Mouse (Mus musculus) heart, embryonic 15.5 days (tissue): ENCODE measurements around the gene Ifitm7. TPM values are rescaled to one million over a fixed set of nuclear protein-coding genes. Genes with fewer than 3 reads are reported as not detected.
"Not testable (repeated sequence)": the region's sequence is repeated elsewhere in the genome, so short reads cannot be mapped to it uniquely, and the experiment has no call there.

Experiments
- ATAC-seq: fragments of 200-750 bp; cut with Nextera tagmentation; replicated peaks from 2 replicates; pipeline ENCODE4 v1.8.0; 2017; ENCODE audit warnings: low read depth, moderate TSS enrichment; ENCODE audit not compliant: insufficient number of reproducible peaks, insufficient read depth, low FRiP score
- H3K27ac ChIP-seq: fragments of 300-500 bp; sonication (generic); 2 replicates; pipeline ENCODE4 v1.5.1; 2015; ENCODE audit warnings: mild to moderate bottlenecking, inconsistent platforms
- H3K27me3 ChIP-seq: fragments of 300-500 bp; sonication (generic); 2 replicates; pipeline ENCODE4 v1.6.1; 2015; ENCODE audit warnings: inconsistent platforms
- H3K36me3 ChIP-seq: fragments of 300-500 bp; sonication (generic); 2 replicates; pipeline ENCODE4 v1.6.1; 2015; ENCODE audit warnings: mild to moderate bottlenecking, inconsistent platforms
- H3K4me1 ChIP-seq: fragments of 300-500 bp; sonication (generic); replicated peaks from 2 replicates; pipeline ENCODE4 v1.6.1; 2015; ENCODE audit warnings: inconsistent platforms
- H3K4me2 ChIP-seq: fragments of 300-500 bp; sonication (generic); 2 replicates; pipeline ENCODE4 v1.6.1; 2015; ENCODE audit warnings: inconsistent platforms, mild to moderate bottlenecking, moderate library complexity
- H3K4me3 ChIP-seq: fragments of 300-500 bp; sonication (generic); 2 replicates; pipeline ENCODE4 v1.5.1; 2015; ENCODE audit warnings: mild to moderate bottlenecking, inconsistent platforms
- H3K9ac ChIP-seq: fragments of 300-500 bp; sonication (generic); 2 replicates; pipeline ENCODE4 v1.6.1; 2015; ENCODE audit warnings: mild to moderate bottlenecking, inconsistent platforms
- H3K9me3 ChIP-seq: fragments of 300-500 bp; sonication (generic); replicated peaks from 2 replicates; pipeline ENCODE4 v1.6.1; 2016; ENCODE audit warnings: inconsistent platforms
- WGBS: fragments of 180-500 bp; shearing (Covaris S2); methylation state at CpG from one replicate; pipeline ENCODE4 v1.1.7; 2015; ENCODE audit warnings: mixed read lengths; 5-methylcytosine and 5-hydroxymethylcytosine counted together
- polyA plus RNA-seq: library from polyadenylated mRNA; unstranded; fragments of >200 nt; fragmentation: Nextera tagmentation; extraction: Ambion mirVana; gene quantifications from 2 replicates; pipeline ENCODE4 v1.2.1, GENCODE M21; 2015

The Ifitm7 gene
- polyA plus RNA-seq, 1 experiment from 2014 or later, result not detected

DNA sequence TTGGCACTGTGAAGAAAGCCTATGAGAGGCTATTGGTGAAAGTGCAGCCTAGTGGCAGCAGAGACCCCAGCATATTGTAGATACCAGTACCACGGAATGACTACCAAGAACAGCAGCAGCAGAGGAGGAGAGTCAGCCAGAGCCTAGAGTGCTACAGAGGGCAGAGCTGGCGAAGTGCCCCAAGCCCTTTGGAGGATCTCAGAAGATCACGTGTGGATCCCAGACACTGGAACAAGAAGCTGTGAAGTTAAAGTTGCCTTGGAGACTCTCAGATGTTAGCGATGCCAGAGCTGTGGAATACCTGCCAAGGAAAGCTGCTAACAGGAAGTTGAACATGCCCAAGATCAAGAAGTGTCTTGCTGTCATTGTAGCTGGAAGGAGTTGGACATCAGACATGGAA is 18.6 kb upstream of the Ifitm7 start:
- Histone ChIP-seq H3K9me3 (no peaks in the 10 kb centered on the region), H3K4me3 (no peak overlapping the region), H3K4me2 (no peak overlapping the region), H3K9ac (no peak overlapping the region), H3K27ac (no peak overlapping the region), H3K27me3 (no peaks in the 10 kb centered on the region), H3K4me1 (0 out of 2 replicates have a peak, but pooled peaks cover 4% of the 10 kb centered on the region), H3K36me3 (no peaks in the 10 kb centered on the region)
- ATAC-seq, result no peak
- WGBS, result 61% methylated on average over 4 of the region's 4 CpGs

DNA sequence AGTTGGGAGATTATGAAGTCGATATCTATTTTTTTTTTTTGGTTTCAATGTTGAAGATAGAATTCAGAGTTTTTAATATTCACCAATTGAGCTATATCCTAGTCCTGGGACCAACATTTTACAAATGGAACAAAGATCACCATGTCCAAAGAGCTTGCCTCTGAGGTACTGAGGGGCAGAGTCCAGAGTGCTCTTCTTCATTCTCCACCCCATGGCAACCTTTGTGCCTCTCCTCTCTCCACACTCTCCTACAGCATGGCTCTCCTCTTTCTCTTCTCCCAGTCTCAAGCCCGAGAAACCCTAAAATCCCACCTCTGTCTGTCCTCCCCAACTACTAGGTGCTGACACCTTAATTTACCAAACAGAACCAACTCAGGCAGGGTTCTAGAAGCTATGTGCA is 18.0 kb upstream of the Ifitm7 start:
- Histone ChIP-seq H3K27ac (no peak overlapping the region), H3K4me1 (0 out of 2 replicates have a peak, but pooled peaks cover 4% of the 10 kb centered on the region), H3K9me3 (no peaks in the 10 kb centered on the region), H3K9ac (no peak overlapping the region), H3K36me3 (no peaks in the 10 kb centered on the region), H3K27me3 (no peaks in the 10 kb centered on the region), H3K4me2 (no peak overlapping the region), H3K4me3 (no peak overlapping the region)
- 63% methylated on average over 2 of the region's 2 CpGs for WGBS
- no peak for ATAC-seq

DNA sequence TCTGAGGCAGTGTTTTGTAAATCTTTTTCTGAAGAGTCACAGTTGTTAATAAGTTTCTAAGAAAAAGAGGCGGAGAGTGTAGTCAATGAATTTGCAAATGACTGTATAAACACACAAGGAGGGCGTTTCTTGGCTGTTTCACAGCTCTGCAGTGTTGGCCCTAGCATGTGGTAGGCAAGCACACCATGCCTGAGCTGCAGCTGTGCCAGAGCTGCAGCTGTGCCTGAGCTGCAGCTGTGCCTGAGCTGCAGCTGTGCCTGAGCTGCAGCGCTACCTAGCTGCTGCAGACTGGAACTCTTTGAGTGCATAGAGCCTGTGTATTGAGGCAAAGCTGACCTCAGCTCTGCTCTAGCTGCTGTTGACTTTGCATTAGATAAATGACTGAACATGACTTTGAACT is 17.5 kb upstream of the Ifitm7 start:
- WGBS, result 40% methylated on average over 3 of the region's 3 CpGs
- H3K4me2 ChIP-seq, result no peak overlapping the region
- no peak overlapping the region for H3K9ac ChIP-seq
- no peaks in the 10 kb centered on the region for H3K9me3 ChIP-seq
- H3K27ac ChIP-seq, result no peak overlapping the region
- H3K36me3 ChIP-seq, result no peaks in the 10 kb centered on the region
- no peaks in the 10 kb centered on the region for H3K27me3 ChIP-seq
- H3K4me1 ChIP-seq, result 0 out of 2 replicates have a peak, but pooled peaks cover 4% of the 10 kb centered on the region
- no peak overlapping the region for H3K4me3 ChIP-seq
- no peak for ATAC-seq

DNA sequence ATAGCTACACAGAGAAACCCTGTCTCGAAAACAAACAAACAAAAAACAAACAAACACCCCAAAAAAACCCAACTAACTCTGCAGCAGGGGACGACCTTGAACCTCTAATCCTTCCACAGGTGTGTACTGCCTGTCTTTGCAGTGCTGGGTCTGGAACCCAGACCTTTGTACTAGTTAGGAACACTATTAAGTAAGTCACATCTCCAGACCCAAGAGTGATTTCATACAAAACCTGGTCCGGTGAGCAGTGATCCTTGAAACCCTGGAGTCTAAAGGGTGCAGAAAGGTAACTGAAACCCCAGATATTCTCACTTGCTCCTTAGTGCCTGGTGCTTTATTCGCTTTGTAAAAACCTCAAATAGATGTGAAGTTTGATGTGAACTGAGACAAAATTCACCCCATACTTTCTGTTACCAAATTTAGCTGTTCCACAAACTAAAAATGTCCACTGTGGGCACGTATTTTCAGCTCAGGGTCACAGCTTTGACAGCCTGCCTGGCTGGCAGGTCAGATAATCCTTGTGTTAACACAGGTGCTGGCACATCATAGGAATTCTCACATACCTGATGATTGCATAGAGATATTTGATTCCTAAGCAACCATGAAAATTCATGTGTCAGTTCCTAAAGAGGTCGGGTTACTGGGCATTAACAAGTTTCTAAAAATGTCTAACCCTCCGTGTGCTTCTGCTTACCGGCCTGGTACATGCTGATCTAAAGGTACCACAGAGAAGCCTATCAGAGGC is 16.9 kb upstream of the Ifitm7 start:
- no peak overlapping the region for H3K4me2 ChIP-seq
- H3K4me1 ChIP-seq, result 0 out of 2 replicates have a peak, but pooled peaks cover 4% of the 10 kb centered on the region
- no peak overlapping the region for H3K9ac ChIP-seq
- no peak overlapping the region for H3K4me3 ChIP-seq
- no peaks in the 10 kb centered on the region for H3K9me3 ChIP-seq
- H3K27ac ChIP-seq, result no peak overlapping the region
- no peaks in the 10 kb centered on the region for H3K27me3 ChIP-seq
- no peak for ATAC-seq
- 47% methylated on average over 8 of the region's 8 CpGs for WGBS
- H3K36me3 ChIP-seq, result no peaks in the 10 kb centered on the region

DNA sequence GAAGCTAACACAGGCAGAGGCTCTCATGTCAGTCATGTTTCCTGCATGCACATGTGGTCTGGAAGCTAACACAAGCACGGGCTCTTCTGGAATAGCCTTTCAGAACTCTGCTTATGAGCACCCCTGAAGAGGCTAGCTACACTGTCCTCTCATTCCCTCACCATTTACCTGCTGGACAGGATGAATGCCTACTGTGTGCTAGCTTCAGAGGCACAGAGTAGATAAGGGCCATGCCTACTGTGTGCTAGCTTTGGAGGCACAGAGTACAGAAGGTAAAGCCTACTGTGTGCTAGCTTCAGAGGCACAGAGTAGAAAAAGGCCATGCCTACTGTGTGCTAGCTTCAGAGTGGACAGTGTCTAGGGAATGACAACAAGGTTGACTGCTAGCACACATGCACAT is 7.8 kb upstream of the Ifitm7 start:
- Histone ChIP-seq H3K9ac (no peak overlapping the region), H3K9me3 (no peaks in the 10 kb centered on the region), H3K36me3 (no peaks in the 10 kb centered on the region), H3K27me3 (no peaks in the 10 kb centered on the region), H3K4me1 (no peaks in the 10 kb centered on the region), H3K4me2 (no peak overlapping the region), H3K4me3 (no peak overlapping the region), H3K27ac (no peak overlapping the region)
- no peak for ATAC-seq
- WGBS, result 80% methylated on average over 1 of the region's 1 CpGs

DNA sequence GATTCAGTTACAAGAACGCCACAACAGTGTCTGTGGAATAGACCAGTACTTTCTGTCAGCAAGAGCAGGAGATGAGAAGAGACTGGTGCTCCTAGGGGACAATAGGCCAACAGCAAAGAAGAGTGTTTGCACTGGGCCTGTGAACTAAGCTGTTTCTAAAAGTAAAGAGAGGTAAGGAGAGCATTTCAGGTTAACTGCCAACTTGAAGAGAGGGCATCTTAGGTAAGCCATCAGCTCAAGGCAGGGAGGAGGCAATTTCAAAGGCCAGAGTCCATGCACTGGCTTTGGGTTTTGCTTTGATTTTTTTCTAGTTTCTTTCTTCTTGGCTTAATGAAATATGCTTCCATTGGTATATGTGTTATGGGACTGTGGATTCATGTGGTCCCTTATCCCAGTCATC is 7.4 kb upstream of the Ifitm7 start:
- no peak overlapping the region for H3K4me3 ChIP-seq
- no peaks in the 10 kb centered on the region for H3K4me1 ChIP-seq
- 64% methylated on average over 1 of the region's 1 CpGs for WGBS
- no peaks in the 10 kb centered on the region for H3K9me3 ChIP-seq
- no peaks in the 10 kb centered on the region for H3K36me3 ChIP-seq
- H3K27ac ChIP-seq, result no peak overlapping the region
- no peak for ATAC-seq
- H3K27me3 ChIP-seq, result no peaks in the 10 kb centered on the region
- H3K9ac ChIP-seq, result no peak overlapping the region
- H3K4me2 ChIP-seq, result no peak overlapping the region

DNA sequence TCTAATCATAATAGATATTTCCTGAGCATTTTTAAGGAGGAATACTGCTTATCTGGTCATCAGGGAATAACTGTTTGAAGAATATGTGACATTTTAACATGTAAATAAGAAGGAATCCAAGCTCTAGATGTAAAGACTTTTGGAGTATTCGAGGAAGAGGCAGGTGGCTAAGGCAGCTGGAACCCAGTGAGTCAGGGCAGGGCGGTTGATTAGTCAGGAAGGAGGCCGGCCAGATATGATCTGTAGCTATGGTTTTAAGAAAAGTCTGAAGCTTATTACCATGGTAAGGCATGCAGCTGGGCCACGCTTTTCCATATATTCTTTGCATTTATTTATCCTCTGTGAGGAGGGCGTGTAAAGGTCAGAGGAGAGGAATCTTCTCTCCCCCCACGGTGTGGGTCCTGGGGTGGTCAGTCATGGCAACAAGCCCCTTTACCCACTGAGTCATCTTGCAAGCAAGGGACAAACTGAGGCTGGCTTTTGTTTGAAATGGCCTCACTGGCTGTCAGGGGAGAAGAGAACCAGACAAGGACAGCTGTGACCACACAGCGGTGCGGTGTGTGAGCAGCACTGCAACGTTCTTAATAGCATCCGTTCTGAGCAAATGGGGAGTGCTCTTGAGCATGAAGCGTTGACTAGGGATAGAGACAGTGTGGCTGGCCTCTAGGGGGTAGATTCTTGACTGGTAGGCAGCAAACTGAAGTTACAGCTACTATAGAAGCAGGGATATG is 6.0 kb upstream of the Ifitm7 start:
- Histone ChIP-seq H3K9ac (no peak overlapping the region), H3K9me3 (no peaks in the 10 kb centered on the region), H3K4me3 (no peak overlapping the region), H3K4me2 (no peak overlapping the region), H3K27me3 (peaks cover 9% of the 10 kb centered on the region; the same call in 1 of the 2 replicates), H3K4me1 (no peaks in the 10 kb centered on the region), H3K27ac (no peak overlapping the region), H3K36me3 (no peaks in the 10 kb centered on the region)
- 77% methylated on average over 11 of the region's 11 CpGs for WGBS
- no peak for ATAC-seq

DNA sequence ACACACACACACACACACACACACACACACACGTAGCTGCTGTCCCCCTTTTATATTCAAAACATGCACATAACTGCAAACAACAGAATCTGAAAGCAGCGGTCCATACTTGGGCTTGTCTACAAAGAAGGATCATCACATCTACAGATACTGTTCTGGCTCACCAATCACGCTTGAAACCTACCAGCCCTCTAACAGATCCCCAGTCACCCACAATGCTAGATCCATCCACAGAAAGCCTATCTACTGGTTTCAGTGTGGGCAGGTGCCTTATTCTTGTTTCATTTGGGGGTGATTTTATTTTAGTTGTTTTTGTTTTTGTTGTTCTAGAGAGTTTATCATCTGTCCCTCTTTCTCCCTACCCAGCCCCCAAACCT is 503 bp downstream of the Ifitm7 start:
- WGBS, result 68% methylated on average over 3 of the region's 3 CpGs
- Histone ChIP-seq H3K4me2 (peak overlapping the region; percentile 85), H3K27me3 (peaks cover 17% of the 10 kb centered on the region), H3K9ac (no peak overlapping the region), H3K9me3 (no peaks in the 10 kb centered on the region), H3K27ac (no peak overlapping the region), H3K36me3 (no peaks in the 10 kb centered on the region), H3K4me1 (peaks cover 8% of the 10 kb centered on the region; the same call in 1 of the 2 replicates), H3K4me3 (peak overlapping the region; percentile 47)
- ATAC-seq, result no peak

DNA sequence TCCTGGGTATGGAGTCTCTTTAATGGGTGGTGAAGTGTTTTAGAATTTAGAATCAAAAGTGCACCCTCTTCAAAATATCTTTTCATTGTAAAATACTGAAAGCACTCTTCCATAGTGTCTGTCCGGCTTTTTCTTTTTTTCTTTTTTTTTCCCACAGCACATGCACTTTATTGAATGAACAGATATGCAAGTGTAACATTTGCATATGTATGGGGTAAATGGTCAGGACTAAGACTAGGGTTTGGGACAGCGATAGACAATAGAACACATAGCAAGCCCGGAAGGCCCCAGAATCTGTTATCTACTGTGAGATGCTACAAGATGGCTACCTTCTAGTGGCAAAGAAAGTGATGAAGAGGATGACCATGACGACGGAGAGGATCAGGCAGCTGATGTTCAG is 3.5 kb downstream of the Ifitm7 start:
- no peaks in the 10 kb centered on the region for H3K9me3 ChIP-seq
- ATAC-seq, result no peak
- no peaks in the 10 kb centered on the region for H3K36me3 ChIP-seq
- H3K9ac ChIP-seq, result no peak overlapping the region
- H3K27me3 ChIP-seq, result peaks cover 12% of the 10 kb centered on the region
- H3K4me3 ChIP-seq, result no peak overlapping the region
- peaks cover 8% of the 10 kb centered on the region; the same call in 1 of the 2 replicates for H3K4me1 ChIP-seq
- H3K27ac ChIP-seq, result no peak overlapping the region
- H3K4me2 ChIP-seq, result no peak overlapping the region
- WGBS, result 88% methylated on average over 5 of the region's 5 CpGs

DNA sequence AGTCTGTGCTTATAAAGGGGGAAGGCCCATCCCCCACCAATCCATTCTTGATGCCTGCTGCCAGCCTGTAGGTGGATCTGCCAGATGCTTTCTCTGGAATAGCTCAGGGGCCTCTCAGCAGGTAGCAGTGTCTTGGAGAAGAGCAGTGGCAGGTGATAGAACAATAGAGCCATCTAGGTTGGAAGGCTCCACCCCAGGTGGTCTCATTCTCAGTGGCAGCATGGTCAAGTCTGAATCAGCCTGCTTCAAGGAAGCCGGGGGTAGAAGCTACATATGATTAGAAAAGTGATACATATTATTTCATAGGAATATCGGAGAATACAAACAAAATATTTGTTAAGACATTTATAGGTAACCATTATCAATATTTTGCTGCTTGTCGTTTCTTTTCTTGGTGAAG is 5.0 kb downstream of the Ifitm7 start:
- H3K9me3 ChIP-seq, H3K4me1 ChIP-seq, H3K4me2 ChIP-seq, H3K9ac ChIP-seq, H3K27me3 ChIP-seq, H3K27ac ChIP-seq, H3K4me3 ChIP-seq, H3K36me3 ChIP-seq, ATAC-seq: not testable (repeated sequence)
- 70% methylated on average over 3 of the region's 3 CpGs for WGBS

DNA sequence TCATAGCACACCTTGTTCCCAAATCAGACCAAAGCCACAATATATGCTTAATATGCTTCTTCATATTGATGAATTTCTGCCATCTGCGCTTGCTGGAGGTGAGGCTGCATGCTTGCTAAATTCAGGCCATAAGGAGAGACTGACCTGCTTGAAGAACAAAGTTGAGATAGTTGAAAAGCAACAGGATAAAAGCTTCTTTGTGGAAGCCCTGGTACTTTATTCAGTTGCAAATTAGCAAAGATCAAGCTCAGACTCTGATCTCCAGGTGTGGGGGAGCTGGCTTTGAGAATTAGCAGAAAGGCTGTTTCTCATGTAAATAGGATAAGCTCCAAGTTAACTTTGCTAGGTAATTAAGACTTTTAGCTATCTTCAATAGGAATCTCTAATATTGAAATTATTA is 9.7 kb downstream of the Ifitm7 start:
- not testable (repeated sequence) for H3K36me3 ChIP-seq, H3K9me3 ChIP-seq, H3K27ac ChIP-seq, ATAC-seq, H3K4me2 ChIP-seq, H3K4me1 ChIP-seq, H3K9ac ChIP-seq, H3K4me3 ChIP-seq, H3K27me3 ChIP-seq
- WGBS, result 52% methylated on average over 1 of the region's 1 CpGs
